Mouse (Mus musculus): ENCODE data around the gene Zfp866.

- no peak for TF ChIP-seq POLR2A (IDR thresholded peaks at IDR 0.05; ENCODE audit: low read depth, low read length)
- no peak for TF ChIP-seq CTCF (IDR thresholded peaks at IDR 0.05; ENCODE audit: extremely low read depth, insufficient read length, insufficient replicate concordance, low read depth, low read length)
Observed at GRCm38 (mm10) chr8:69790364-69790763, 614 bp downstream of the Zfp866 start.
